Mouse (Mus musculus) spleen, adult 2 months (tissue): Measurements from ENCODE around the gene Kcnk5. TPM values are rescaled to one million over a fixed set of nuclear protein-coding genes. Genes with fewer than 3 reads are reported as not detected.

Source experiments
- DNase-seq, 2 experiments: peaks; one replicate each; pipeline versions ENCODE4 v3.0.0 to v3.0.0-alpha.2; 2012 to 2021; ENCODE audit warnings: low spot score in 2 of 2, low read depth in 1 of 2
- H3K27ac ChIP-seq: fragments of 200-500 bp; 2 replicates; pipeline ENCODE4 v1.5.1; 2012; ENCODE audit warnings: low read length, inconsistent platforms; ENCODE audit not compliant: insufficient read depth
- H3K27me3 ChIP-seq: fragments of 200-500 bp; 2 replicates; pipeline ENCODE4 v1.6.1; 2012; ENCODE audit warnings: mild to moderate bottlenecking, moderate library complexity, low read length, inconsistent platforms; ENCODE audit not compliant: control insufficient read depth, insufficient read depth
- H3K36me3 ChIP-seq: fragments of 200-500 bp; 2 replicates; pipeline ENCODE4 v1.6.1; 2012; ENCODE audit warnings: mild to moderate bottlenecking, low read length, inconsistent platforms; ENCODE audit not compliant: control insufficient read depth, insufficient read depth
- H3K4me1 ChIP-seq: fragments of 200-500 bp; 2 replicates; pipeline ENCODE4 v1.6.1; 2011; ENCODE audit warnings: inconsistent platforms; ENCODE audit not compliant: control insufficient read depth, insufficient read depth, insufficient read length
- H3K4me3 ChIP-seq: fragments of 200-500 bp; 2 replicates; pipeline ENCODE4 v1.5.1; 2011; ENCODE audit warnings: mild to moderate bottlenecking, inconsistent platforms; ENCODE audit not compliant: insufficient read depth, insufficient read length; ENCODE audit errors: extremely low read depth
- CTCF ChIP-seq: fragments of 200-500 bp; IDR thresholded peaks from 2 replicates; pipeline ENCODE4 v1.5.1; 2011; ENCODE audit warnings: mild to moderate bottlenecking, inconsistent platforms; ENCODE audit not compliant: insufficient read depth, insufficient read length, insufficient replicate concordance; ENCODE audit errors: extremely low read depth
- POLR2A ChIP-seq: fragments of 200-500 bp; IDR thresholded peaks from 2 replicates; pipeline ENCODE4 v1.6.1; 2011; ENCODE audit warnings: low read depth, low read length, inconsistent platforms
- WGBS: fragments of 180-500 bp; shearing (Covaris S2); methylation state at CpG from one replicate; pipeline ENCODE4 v1.1.7; 2018; 5-methylcytosine and 5-hydroxymethylcytosine counted together
- polyA plus RNA-seq: library from polyadenylated mRNA; depleted of rRNA; stranded (reverse); fragments of >200 nt; gene quantifications from 2 replicates; pipeline ENCODE4 v1.2.3, GENCODE M21; 2012

Gene Kcnk5
- polyA plus RNA-seq, 1 experiment = 7.8 TPM

DNA sequence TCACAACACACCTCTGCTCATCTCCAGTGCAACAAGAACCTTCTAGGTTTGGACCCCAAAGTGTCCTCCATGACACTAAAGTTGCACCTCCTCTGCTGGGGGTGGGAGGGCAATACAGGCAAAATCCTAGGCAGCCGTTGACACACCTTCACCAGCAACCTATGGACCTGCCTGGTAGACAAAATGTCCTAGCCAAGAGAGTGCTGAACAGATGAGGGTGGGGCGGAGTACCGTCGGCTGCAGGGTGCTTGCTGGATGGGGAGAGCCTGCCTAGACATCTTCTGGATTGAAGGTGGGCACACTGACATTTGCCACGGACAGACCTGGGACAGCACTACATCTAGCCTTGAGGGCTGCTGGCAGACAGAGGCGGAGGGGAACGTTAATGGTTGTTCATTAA lies 17.2 kb downstream of the Kcnk5 start:
- Histone ChIP-seq H3K4me1 (peaks cover 17% of the 10 kb centered on the region; the same call in 1 of the 2 replicates), H3K4me3 (no peak overlapping the region), H3K27ac (no peak overlapping the region), H3K27me3 (no peaks in the 10 kb centered on the region), H3K36me3 (no peaks in the 10 kb centered on the region)
- WGBS = 92% methylated on average over 7 of the region's 7 CpGs
- DNase-seq = no peak
- TF ChIP-seq CTCF = no peak
- TF ChIP-seq POLR2A = no peak

DNA sequence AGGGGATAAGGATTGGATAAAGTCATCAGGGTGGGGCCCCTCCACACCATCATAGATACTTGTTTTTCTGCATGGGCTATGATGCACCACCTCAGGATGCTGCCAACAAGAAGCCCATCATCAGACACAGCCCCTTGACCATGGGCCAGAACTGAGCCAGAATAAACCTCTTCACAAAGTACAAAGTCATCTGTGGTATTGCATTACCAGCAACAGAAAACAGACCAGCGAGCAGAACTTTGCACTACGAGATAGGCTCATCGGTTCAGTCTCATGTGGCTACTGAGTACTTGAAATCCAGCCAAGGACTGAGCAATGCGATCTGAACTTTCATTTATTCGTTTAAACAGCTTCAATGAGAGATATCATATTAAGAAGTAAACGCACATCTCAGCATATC lies 18.9 kb downstream of the Kcnk5 start:
- Histone ChIP-seq H3K36me3 (no peaks in the 10 kb centered on the region), H3K4me3 (no peak overlapping the region), H3K27me3 (no peaks in the 10 kb centered on the region), H3K4me1 (peaks cover 7% of the 10 kb centered on the region; the same call in 1 of the 2 replicates), H3K27ac (no peak overlapping the region)
- TF ChIP-seq POLR2A (no peak), CTCF (no peak)
- WGBS = 76% methylated on average over 6 of the region's 6 CpGs
- DNase-seq = no peak

DNA sequence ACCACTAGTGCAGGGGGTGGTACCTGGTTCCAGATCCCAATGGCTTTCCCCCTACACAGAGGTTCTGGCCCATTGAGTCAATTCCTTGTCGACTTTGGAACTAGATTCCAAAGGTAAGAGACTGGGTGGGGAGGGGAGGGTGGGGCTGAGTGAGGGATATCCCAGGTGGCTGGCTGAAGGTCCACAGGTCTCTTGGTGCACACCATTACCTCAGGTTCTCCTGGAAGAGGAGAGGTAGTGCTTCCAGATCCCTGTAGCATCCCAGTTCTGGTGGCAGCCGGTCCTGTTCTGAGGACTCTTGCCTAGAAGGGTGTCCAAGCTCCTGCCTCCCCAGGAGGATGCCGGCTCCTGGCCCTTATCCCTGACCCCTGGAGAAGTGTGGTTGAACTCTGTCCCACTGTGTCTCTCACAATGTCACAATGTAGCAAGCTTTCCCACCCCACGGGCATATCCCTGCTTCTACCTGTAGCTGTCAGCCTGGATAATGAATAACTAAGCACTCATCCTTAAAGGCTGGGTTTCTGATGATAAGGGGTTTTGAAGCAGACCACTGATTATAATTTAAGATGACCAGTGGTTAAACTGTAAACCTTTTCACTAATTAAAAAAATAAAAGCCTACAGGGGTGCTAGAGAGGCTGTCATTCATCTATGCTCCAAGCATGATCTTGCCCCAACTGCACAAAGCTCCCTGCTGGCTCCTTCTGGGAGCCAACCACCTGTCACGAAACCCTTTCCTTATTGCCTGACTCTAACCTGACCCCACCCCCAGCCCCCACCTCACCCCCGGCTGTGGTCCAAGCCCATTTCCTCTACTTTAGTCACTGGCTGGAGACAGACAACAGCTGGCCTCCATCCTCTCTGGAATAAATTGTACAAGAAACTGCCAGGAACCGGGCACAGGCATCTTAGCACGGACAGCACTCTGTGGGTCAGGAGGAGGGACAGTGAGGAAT lies 22.6 kb downstream of the Kcnk5 start:
- Histone ChIP-seq H3K27me3 (no peaks in the 10 kb centered on the region), H3K36me3 (no peaks in the 10 kb centered on the region), H3K4me1 (no peaks in the 10 kb centered on the region), H3K27ac (no peak overlapping the region), H3K4me3 (no peak overlapping the region)
- no peak for DNase-seq
- TF ChIP-seq CTCF (no peak), POLR2A (no peak)
- WGBS = 72% methylated on average over 8 of the region's 8 CpGs

DNA sequence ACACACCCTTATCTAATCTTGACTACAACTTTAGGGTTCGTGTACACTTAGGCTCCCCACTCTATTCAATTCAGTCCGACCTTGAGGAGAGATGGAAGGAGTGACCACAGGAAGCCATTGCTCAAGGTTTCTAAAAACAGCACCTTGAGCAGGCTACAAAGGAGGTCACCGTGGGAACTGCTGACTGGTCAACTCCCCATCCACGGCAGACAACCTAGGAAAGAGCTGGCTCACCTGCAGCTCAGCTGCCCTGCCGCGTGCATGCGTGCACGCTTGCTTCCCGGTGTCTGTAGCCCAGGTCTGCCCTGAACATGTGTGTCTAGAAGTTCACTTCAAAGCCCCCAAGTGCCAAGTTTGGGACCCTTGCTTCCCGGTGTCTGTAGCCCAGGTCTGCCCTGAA lies 24.0 kb downstream of the Kcnk5 start:
- no peaks in the 10 kb centered on the region for H3K36me3 ChIP-seq
- no peak for DNase-seq
- H3K27me3 ChIP-seq = no peaks in the 10 kb centered on the region
- no peak overlapping the region for H3K4me3 ChIP-seq
- no peak overlapping the region for H3K27ac ChIP-seq
- TF ChIP-seq CTCF = no peak
- TF ChIP-seq POLR2A = no peak
- no peaks in the 10 kb centered on the region for H3K4me1 ChIP-seq
- 86% methylated on average over 10 of the region's 10 CpGs for WGBS

- Histone ChIP-seq H3K36me3 (no peaks in the 10 kb centered on the region), H3K4me3 (no peak overlapping the region), H3K4me1 (no peaks in the 10 kb centered on the region; the same call in 1 of the 2 replicates), H3K27ac (no peak overlapping the region), H3K27me3 (no peaks in the 10 kb centered on the region)
- WGBS = 94% methylated on average over 10 of the region's 10 CpGs
- TF ChIP-seq CTCF (no peak), POLR2A (no peak)
- DNase-seq = no peak
Observed at GRCm38 (mm10) chr14:20155718-20156117, 25.9 kb downstream of the Kcnk5 start.

GRCm38 (mm10) chr14:20154937-20155336 lies 26.7 kb downstream of the Kcnk5 start:
- H3K4me3 ChIP-seq = no peak overlapping the region
- H3K36me3 ChIP-seq = no peaks in the 10 kb centered on the region
- no peak for DNase-seq
- H3K27me3 ChIP-seq = no peaks in the 10 kb centered on the region
- no peak for TF ChIP-seq CTCF
- no peaks in the 10 kb centered on the region; the same call in 1 of the 2 replicates for H3K4me1 ChIP-seq
- H3K27ac ChIP-seq = no peak overlapping the region
- WGBS = 82% methylated on average over 4 of the region's 4 CpGs

DNA sequence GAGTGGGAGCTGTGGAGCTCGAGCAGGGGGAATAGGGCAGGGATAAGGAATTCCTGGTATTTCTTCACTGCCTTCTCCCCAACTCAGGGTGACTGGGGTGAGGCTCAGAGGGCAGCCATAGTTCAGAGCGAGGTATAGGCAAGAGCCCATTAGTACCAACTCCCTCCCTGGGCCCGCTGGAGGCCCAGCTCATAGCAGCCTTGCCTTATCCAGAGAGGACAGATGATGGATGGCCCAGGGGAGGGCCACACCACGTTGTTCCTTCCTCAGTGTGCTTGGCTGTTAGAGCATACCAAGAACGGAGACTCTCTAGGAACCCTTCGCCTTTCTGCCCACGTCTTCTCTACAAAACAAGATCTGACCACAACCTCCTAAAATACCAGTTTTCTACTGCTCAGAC lies 27.4 kb downstream of the Kcnk5 start:
- no peaks in the 10 kb centered on the region for H3K27me3 ChIP-seq
- 71% methylated on average over 7 of the region's 7 CpGs for WGBS
- no peaks in the 10 kb centered on the region for H3K36me3 ChIP-seq
- H3K4me1 ChIP-seq = no peaks in the 10 kb centered on the region; the same call in 1 of the 2 replicates
- no peak for DNase-seq
- no peak overlapping the region for H3K27ac ChIP-seq
- TF ChIP-seq POLR2A (no peak), CTCF (no peak)
- no peak overlapping the region for H3K4me3 ChIP-seq
